Mouse (Mus musculus): ENCODE measurements around the gene Olfr550. TPM values are rescaled to one million over a fixed set of nuclear protein-coding genes. Genes with fewer than 3 reads are reported as not detected.

The Olfr550 gene
- not detected for polyA plus RNA-seq (2017; shearing (Covaris generic))

DNA sequence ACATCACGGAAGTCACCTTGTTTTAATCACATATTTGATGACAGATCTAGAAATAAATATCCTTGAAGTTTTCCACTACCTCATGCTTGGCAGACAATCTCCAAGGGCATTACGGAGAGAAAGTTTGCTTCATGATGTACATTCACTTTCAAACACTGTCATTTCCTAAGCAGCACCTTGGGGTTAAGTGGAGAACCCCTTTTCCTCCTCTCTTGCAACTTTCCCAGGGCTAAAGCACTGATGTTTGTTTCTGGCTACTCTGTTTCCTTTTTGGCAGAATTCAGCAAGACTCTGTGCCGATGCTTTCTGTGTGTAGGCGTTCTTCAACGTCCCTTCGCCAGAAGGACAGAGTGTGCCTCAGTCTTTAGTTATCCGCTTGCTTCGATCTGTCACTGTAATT, at the start of gene Olfr550:
TSS of gene Olfr550 (plus strand) at position 301 of the 400 bp plus-strand sequence.

DNA sequence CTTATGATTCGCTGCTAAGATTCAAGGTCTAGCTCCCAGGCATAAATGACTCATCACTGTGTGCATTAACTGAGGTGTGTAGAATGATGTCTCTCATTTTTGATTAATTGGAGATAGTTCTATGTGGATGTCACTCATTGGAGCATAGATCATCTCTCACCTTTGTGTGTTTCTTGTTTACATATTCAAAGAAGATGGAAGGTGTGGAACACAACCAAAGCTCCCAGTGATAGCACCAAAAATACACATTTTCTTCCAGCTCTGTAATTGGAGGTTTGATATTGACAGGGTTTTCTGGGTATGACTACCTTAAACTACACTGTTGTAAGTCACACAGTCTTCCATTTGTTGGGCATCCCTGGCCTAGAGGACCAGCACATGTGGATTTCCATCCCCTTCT, 36.8 kb upstream of the Olfr550 start, which contains the start of gene Olfr547:
TSS of gene Olfr547 (plus strand) at position 301 of the 400 bp plus-strand sequence.

DNA sequence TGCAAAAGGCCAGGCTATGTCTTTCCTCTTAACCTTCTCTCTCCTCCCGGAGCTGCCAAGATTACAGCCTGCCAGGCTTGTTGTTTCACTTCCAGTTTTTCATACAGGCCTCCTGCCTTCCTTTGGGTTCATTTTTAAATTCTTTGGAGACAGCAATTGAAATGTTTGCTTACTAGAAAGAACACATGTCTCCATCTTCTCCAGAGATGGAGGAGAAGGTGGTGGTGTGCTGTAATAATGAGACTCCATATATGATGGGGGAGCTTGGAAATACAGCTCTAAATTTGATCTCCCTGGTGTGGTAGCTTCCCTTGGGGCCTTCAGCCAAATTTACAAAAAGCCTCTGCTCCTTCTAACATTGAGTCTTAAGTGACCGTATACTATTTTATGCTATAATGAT, 30.6 kb upstream of the Olfr550 start, which contains the start of gene Olfr548-ps1:
TSS of gene Olfr548-ps1 (plus strand) at position 301 of the 400 bp plus-strand sequence.

DNA sequence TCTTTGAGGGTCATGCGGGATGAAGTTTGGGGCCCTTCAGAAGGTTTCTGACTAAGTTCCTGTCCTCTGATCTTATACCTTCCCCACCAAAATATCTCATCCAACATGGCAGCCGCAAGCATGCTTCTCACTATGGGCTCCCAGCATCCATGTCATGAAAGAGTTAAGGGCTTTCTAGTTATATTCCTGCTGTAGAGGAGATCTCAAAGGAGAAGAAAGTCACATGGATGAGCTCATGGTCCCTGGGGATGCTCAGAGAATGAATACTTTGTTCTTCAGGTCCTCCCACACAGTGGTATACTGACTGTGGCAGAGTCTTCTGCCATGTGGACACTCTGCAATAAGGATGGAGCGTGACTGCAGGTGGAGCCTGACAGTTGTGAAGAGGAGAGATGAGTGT, 21.7 kb upstream of the Olfr550 start, which contains the start of gene Olfr549:
TSS of gene Olfr549 (plus strand) at position 301 of the 400 bp plus-strand sequence.

DNA sequence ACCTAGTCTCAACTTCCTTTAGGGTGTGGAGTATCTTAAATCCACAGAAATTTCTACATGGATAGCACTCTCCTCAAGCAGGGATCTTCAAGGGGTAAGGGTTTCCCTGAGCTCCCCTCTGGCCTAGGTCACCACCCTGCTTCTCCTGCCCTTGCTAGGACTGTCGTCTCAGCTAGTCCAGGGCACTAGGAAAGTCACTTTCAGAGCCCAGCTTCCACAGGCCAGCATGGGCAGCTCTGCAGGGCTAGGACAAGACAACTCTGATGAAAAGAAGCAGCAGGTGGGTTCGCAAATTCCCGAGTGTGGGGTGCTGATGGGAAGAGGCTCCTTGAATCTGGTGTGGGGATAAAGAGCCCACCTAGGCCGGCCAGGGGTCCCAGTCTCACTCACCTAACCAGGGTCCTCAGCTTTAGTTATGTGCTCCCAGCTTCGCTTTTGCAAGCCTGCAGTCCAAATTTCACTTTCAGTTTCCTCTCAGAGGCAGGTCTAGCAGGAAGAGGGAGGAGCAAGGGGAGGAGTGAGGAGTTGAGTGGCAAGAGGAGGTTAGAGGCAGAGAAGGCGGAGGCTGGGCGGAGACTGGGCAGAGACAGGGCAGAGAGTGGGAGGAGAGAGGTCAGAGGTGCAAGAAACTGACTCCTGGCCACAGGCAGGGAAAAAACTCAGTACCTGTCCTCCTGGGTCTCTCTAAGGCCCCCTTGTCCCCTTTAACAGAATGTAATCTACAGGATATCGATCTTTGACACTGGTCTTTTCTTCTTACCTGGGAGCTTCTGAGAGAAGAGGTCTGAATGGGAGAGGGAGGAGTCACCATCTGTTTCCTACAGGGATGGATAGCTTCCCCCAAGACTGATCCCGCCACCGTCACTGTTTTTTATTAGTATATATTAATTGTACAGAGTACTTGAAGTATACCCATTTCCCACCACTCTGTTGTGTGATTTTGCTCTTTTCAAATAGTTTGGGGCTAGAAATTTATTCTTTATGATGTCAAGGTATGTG, 5.9 kb upstream of the Olfr550 start, which contains the start of gene Trim21:
TSS of gene Trim21 (minus strand) at position 488 of the 999 bp plus-strand sequence.

DNA sequence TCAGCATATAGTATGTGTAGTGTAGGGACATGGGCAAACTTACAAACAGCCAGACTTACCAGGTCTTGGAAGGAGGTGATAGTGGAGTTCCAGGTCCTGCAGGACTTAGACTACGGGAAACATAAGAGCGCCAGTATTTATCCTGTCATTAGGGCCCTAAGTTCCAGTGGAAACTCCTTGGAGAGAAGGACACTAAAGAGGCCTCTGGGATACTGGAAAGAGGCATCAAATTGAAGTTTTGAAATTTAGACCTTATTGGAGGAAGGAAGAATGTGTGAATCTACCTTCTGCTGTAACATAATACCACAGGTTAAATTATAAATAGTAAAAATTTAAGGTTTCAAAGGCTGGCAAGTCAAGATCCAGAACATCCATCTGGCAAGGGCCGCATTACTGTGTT, 20.5 kb downstream of the Olfr550 start, which contains the start of gene Olfr551:
TSS of gene Olfr551 (minus strand) at position 101 of the 400 bp plus-strand sequence.

DNA sequence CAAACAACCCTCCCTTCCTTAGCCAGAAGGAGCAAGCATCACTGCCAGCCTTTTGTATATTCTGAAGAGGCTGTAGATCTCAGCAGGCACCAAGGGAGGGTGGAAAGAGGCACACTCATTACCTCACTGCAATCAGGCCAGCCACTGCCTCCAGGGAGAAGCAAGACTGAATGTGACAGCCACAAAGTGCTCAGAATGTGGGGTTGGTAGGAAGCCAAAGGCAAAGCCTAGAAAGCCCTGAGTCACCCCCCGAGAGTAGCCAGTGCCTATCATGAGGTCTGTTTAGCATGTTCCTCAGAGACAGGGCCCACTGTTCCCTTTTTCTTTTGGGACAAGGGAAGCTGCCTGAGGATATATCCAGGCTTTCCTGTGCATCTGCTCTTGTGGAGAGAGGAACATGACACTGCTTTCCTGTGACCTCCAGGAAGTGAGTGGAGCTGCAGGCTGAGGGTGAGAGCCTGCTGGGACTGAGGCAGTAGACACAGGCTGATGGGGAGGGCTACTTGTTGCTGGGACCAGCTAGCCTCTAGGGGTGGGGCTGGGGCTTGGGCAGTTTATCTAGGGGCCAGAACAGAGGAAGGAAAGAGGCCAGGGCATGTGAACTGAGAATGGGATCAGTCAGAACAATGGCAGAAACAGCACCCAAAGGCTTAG, 26.3 kb downstream of the Olfr550 start, which contains the start of gene Olfr552:
TSS of gene Olfr552 (plus strand) at position 393 of the 654 bp plus-strand sequence.

DNA sequence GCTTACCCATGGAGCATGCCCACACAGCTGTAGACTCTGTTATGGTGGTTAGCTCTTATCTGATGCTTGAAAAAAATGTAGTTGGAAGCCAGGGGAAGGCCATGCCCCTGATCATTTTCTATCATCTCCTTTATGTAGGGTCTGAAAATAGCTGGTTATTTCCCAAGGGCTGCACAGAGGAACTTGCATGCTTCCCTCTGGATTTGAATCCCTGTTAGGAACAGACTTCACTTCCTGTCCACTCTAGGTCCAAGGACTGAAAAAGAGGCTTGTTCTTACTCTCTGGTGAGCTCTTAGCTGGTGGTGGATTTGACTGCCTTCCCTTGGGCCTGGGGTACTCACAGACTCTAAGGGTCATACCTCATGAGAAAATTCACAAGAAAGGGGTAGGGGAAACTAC, 46.9 kb downstream of the Olfr550 start, which contains the start of gene Olfr553:
TSS of gene Olfr553 (minus strand) at position 101 of the 400 bp plus-strand sequence.

Other genes with a start within 250 kb of the Olfr550 start
- 10 to 100 TPM; 51.7 to 53.1 TPM for gene Rrm1, start 129.7 kb upstream of the Olfr550 start, polyA plus RNA-seq (2017; shearing (Covaris generic))
- under 1 TPM in 1 of 2 experiments, not detected in 1; 0.12 TPM for gene Olfr543, start 89.8 kb upstream of the Olfr550 start, polyA plus RNA-seq (2017; shearing (Covaris generic))
- gene Olfr544, start 83.1 kb upstream of the Olfr550 start, polyA plus RNA-seq (2017; shearing (Covaris generic)), result under 1 TPM in 1 of 2 experiments, not detected in 1; 0.84 TPM
- under 1 TPM in 1 of 2 experiments, not detected in 1; 0.41 TPM for gene Olfr545, start 71.9 kb upstream of the Olfr550 start, polyA plus RNA-seq (2017; shearing (Covaris generic))
- not detected for gene Olfr547, start 36.7 kb upstream of the Olfr550 start, polyA plus RNA-seq (2017; shearing (Covaris generic))
- gene Olfr548-ps1, start 30.5 kb upstream of the Olfr550 start, polyA plus RNA-seq (2017; shearing (Covaris generic)), result not detected
- gene Olfr549, start 21.6 kb upstream of the Olfr550 start, polyA plus RNA-seq (2017; shearing (Covaris generic)), result not detected
- gene Trim21, start 6.0 kb upstream of the Olfr550 start, polyA plus RNA-seq (2017; shearing (Covaris generic)), result 100 to 1,000 TPM in 1 of 2 experiments, 10 to 100 TPM in 1; 88.3 to 105 TPM
- gene Olfr551, start 20.4 kb downstream of the Olfr550 start, polyA plus RNA-seq (2017; shearing (Covaris generic)), result not detected
- gene Olfr552, start 26.3 kb downstream of the Olfr550 start, polyA plus RNA-seq (2017; shearing (Covaris generic)), result under 1 TPM in 1 of 2 experiments, not detected in 1; 0.04 TPM
- gene Olfr553, start 46.8 kb downstream of the Olfr550 start, polyA plus RNA-seq (2017; shearing (Covaris generic)), result under 1 TPM in 1 of 2 experiments, not detected in 1; 0.41 TPM
- gene Olfr554, start 67.0 kb downstream of the Olfr550 start, polyA plus RNA-seq (2017; shearing (Covaris generic)), result under 1 TPM in 1 of 2 experiments, not detected in 1; 0.45 TPM
- gene Olfr555, start 87.4 kb downstream of the Olfr550 start, polyA plus RNA-seq (2017; shearing (Covaris generic)), result not detected
- under 1 TPM in 1 of 2 experiments, not detected in 1; 0.07 TPM for gene Olfr556, start 93.5 kb downstream of the Olfr550 start, polyA plus RNA-seq (2017; shearing (Covaris generic))
- gene Trim68, start 115.9 kb downstream of the Olfr550 start, polyA plus RNA-seq (2017; shearing (Covaris generic)), result 1 to 10 TPM; 8.6 to 9.5 TPM
- gene Olfr557, start 124.5 kb downstream of the Olfr550 start, polyA plus RNA-seq (2017; shearing (Covaris generic)), result not detected
- not detected for gene Olfr558, start 130.8 kb downstream of the Olfr550 start, polyA plus RNA-seq (2017; shearing (Covaris generic))
- not detected for gene Olfr33, start 147.6 kb downstream of the Olfr550 start, polyA plus RNA-seq (2017; shearing (Covaris generic))
- gene Olfr559, start 156.0 kb downstream of the Olfr550 start, polyA plus RNA-seq (2017; shearing (Covaris generic)), result not detected
- not detected for gene Olfr560, start 187.9 kb downstream of the Olfr550 start, polyA plus RNA-seq (2017; shearing (Covaris generic))
- gene Olfr78, start 188.0 kb downstream of the Olfr550 start, polyA plus RNA-seq (2017; shearing (Covaris generic)), result under 1 TPM in 1 of 2 experiments, not detected in 1; 0.14 TPM
- not detected for gene Olfr561, start 199.8 kb downstream of the Olfr550 start, polyA plus RNA-seq (2017; shearing (Covaris generic))
- not detected for gene Olfr564, start 232.0 kb downstream of the Olfr550 start, polyA plus RNA-seq (2017; shearing (Covaris generic))